Mouse (Mus musculus): ENCODE data around the gene Gm3854. TPM values are rescaled to one million over a fixed set of nuclear protein-coding genes. Genes with fewer than 3 reads are reported as not detected.
A peak's percentile ranks its signal among the peaks of the same experiment; 100 is the strongest.
"Not testable (repeated sequence)": the region's sequence is repeated elsewhere in the genome, so short reads cannot be mapped to it uniquely, and the experiment has no call there.

Gm3854 gene
- under 1 TPM; 0.70 to 0.79 TPM for total RNA-seq (2021)
- long read RNA-seq, experiment 1, partial matches to known transcripts, result 0 of 2 reads
- long read RNA-seq, experiment 1, other reads (novel, unspliced or antisense), result 1 of 2 reads
- long read RNA-seq, experiment 2, result 0 reads

DNA sequence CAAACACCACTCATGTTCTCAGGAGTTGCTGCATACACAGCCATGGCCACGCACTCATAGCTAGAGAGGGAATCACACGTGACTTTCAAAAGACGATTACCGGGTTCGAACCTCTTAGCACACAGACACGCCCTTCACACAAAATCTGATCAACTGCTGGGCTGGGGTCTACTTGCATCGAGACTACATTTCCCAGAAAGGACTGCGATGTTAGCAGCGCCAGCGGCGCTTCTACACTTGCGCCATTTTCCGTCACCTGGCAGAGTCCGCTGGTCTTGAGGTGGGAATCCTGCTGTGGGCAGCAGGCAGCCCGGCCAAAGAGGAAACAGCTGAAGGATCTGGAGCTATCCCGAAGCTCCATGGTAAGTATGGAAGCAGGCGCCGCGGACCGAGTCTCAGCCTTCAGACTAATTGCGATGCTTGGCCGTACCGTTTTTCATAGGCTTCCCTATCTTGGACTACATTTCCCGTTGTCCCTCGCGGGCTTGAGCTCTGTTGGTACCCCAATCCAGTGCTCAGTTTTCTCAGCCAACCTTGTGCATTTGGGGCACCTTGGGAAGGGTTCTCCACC is at the start of gene Gm3854:
TSS of gene Gm3854 (plus strand) at position 259 of the 571 bp plus-strand sequence.
- peak; percentile 60 to 67 for DNase-seq

DNA sequence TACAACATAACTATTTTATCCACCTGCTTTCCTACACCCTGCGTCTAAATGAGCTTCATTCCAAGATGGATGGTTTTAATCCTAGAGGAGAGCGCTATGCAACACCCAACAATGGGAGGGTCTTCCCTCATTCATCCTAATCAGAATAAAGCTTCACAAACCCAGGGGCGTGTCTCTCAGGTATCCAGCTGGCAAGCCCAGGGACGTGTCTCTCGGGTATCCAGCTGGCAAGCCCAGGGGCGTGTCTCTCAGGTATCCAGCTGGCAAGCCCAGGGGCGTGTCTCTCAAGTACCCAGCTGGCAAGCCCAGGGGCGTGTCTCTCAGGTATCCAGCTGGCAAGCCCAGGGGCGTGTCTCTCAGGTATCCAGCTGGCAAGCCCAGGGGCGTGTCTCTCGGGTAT is 42.8 kb upstream of the Gm3854 start:
- not testable (repeated sequence) for DNase-seq

DNA sequence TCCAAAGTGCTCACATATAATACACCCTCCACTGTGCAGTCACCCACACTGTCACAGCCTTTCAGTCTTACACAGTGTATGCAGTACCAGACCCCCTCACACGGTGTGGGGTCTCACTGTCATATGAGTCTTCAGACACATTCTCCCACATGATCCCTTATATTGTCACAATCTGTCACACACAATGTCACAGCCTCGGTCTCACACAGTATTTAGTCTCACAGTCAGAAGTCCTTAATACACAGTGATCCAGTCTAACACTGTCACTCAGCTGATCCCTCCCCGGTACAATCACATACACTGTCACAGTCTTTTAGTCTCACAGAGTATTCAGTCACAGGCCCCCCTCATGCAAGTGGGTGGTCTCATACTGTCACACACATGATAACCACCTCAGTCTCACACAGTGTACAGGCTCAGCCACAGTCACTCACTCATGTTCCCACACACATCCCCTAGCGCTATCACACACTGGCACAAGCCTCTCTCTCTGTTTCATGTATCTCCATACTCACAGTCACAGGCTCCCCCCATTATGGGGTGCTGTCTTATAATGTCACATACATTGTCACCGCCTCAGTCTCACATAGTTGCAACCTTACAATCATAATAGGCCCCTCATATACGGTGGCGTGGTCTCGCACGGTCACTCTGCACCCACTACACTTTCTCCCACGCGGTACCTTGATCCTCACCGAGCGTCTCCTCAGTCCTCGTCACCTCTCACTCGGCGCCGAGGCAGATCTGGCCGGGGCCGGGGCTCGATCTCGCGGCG is 12.9 kb upstream of the Gm3854 start:
- peak in 1 of 2 experiments; percentile 11 for DNase-seq

DNA sequence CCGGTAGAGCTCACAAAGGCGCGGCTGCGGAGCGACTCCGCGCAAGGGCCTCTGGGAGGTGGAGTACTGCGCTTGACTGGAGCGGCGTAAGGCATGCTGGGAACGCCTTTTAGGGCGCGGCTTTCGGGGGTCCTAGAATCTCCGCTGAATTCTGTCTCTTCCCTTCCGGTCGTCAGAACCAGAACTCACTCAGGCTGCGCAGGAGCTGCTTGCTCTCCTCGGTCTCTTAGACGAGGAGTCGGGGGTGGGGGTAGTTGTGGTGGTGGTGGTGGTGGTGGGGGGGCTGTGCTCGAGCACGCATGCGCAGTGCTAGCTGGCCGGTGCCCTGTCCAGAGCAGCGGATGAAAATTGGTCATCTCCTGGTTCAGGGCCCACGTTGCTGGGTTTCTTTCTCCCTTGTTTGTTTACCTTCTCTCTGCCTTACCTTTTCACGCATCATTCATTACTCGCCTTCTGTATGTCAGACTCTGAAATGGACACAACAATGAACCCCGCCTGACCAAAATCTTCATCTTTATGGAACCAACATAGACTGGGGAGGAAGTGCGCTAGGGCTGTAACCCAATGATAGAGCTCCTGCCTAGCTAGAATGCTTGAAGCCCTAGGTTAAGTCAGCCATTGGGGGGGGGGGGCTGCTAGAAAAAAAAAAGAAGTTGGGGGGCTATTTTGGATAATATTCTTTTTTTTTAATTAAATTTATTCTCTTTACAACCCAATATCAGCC is 12.2 kb upstream of the Gm3854 start, which contains the start of gene Zfp583:
TSS of gene Zfp583 (minus strand) at position 53 of the 724 bp plus-strand sequence.
- peak; percentile 85 to 88 for DNase-seq

- DNase-seq, result no peak
Observed at GRCm38 (mm10) chr7:6339865-6340264, 3.7 kb upstream of the Gm3854 start.

DNA sequence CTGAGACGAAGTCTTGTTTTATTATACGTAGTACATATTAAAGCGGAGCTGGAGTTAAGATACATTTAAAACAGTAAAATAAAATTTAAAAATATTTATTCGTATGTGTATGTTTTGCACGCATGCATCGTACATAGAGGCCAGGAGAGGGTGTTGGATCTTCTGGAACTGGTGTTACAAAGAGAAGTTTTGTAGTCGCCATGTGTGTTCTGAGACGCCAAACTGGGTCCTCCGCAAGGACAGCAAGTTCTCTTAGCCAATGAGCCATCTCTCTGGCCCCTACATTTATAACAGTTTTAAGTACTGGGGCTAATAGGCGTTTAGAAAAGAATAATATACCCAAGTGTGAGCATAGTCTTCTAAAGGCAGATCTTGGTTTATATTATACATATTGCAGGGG is 565 bp downstream of the Gm3854 start:
- no peak for DNase-seq

DNA sequence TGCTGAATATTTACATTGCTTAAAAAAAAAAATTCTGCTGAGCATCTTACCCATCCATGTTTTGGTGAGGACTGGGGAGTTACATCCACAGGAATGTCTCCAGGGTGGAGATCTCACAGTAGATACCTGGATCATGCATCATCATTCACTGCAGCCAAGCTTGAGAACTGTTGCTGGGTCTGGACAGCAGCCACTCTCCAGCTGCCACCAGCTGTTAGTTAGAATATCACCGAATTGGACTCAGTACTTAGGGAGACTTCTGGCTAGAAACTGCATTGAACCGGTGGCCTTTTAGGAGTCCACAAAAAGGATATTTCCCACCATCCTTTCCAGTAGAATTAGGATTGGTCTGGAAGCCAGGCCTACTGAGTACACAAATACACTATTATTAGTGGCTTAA is 14.6 kb downstream of the Gm3854 start:
- DNase-seq, result no peak

DNA sequence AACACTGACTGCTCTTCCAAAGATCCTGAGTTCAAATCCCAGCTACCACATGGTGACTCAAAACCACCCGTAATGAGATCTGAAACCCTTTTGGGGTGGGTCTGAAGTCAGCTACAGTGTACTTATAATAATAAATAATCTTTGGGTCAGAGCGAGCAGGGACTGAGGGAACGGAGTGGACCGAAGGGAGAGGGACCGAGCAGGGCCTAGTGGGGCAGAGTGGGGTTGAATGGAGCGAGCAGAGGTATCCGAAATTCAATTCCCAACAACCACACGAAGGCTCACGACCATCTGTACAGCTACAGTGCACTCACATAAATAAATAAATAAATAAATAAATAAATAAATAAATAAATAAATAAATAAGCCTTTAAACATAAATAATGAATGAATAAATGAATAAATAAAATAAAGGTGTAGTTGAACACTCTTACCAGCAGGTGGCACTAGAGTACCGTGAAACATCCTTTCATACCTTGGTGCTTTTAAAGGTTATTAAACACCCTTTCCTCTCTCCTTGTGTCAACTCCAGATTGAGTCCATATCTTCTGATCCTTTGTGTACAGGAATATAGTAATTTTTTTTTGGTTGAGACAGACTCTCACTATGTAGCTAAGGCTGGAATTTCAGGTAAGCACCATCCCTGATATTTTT is 15.5 kb downstream of the Gm3854 start:
- peak in 1 of 2 experiments; percentile 14 for DNase-seq

DNA sequence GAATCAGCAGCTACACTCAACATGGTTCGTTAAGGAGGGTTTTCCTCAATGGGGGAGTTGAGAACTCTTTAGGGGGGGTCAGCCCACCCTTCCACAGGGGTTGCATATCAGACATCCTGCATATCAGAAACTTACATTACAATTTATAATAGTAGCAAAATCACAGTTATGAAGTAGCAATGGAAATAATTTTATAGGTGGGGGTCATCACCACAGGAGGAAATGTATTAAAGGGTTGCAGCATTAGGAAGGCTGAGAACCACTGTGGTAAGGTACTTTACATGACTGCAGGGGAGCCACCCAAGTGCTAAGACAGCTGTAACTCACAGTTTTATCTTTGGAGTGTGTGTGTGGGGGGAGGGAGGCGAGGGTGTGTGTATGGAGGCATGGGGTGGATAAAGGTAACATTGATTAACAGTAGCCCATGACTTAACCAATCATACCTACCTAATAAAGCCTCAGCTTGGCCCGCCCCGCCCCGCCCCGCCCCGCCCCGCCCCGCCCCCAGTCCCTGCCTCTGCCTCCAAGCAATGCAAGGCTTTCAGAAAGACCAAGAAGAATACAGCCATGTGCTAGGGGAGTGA is 17.0 kb downstream of the Gm3854 start:
- DNase-seq, result no peak

- DNase-seq, result no peak
Observed at GRCm38 (mm10) chr7:6361756-6362155, 18.2 kb downstream of the Gm3854 start.

DNA sequence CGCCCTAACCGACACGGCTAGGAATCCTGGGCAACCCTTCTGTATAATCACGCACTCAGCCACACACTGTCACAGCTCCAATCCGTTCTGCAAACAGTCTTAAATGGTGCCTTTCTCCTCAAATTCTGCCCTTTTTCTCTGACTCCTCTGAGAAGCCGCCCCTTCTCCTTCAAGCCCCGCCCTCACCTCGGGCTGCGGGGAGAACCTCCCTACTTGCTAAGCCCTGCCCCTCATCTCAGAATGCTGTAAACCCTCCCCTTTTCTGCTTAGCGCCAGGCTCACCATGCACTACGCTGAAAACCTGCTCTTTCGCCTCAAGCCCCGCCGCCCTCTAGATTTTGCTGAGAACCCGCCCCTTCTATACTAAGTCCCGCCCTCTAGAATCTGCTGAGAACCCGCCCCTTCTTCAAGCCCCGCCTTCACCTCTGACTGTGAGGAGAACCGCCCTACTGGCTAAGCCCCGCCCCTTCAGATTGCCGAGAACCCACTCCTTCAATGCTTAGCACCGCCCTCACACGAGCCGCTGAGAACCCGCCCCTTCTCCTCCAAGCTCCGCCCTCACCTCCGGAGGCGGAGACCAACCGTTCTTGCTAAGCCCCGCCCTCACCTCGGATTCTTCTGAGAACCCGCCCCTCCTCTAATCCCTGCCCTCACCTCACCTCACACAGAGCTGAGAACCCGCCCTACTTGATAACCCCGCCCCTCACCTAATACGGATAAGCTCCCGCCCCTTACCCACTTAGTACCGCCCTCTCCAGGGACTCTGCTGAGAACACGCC is 18.9 kb downstream of the Gm3854 start:
- peak; percentile 99 for DNase-seq

GRCm38 (mm10) chr7:6363047-6363488 is 19.5 kb downstream of the Gm3854 start, which contains the start of gene Zfp78:
TSS of gene Zfp78 (plus strand) at chr7:6363280.
- peak; percentile 89 to 90 for DNase-seq

DNA sequence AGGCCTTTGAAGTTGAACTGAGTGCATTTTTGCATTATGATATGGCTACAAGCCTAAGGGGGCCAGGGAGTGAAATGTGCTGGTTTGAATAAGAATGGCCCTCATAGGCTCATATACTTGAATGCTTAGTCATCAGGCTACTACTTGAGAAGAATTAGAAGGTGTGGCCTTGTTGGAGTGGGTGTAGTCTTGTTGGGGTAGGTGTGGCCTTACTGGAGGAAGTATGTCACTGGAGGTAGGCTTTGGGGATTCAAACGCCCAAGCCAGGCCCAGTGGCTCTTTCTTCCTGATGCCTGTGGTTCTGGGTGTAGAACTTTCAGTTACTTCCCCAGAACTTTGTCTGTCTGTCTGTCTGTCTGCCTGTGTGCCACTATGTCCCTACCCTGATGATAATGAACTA is 21.2 kb downstream of the Gm3854 start:
- no peak for DNase-seq

DNA sequence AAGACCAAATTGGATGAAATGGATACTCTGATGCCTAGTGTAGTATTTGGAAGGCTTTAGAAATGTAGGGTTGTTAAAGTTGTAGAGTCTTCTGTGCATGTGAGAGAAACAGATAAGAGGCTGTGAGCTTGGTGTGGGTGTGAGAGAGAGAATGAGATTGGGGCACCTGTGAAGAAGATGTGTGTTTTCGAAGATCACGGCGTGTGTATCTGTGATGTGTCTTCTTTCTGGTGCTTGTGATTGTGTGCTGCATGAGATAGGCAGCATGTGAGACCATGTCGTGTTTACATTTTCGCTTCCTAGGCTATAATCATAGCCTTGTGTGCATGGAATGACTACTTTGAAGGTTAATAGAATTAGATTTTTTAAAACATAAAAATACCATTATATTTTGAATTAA is 23.6 kb downstream of the Gm3854 start:
- no peak for DNase-seq

DNA sequence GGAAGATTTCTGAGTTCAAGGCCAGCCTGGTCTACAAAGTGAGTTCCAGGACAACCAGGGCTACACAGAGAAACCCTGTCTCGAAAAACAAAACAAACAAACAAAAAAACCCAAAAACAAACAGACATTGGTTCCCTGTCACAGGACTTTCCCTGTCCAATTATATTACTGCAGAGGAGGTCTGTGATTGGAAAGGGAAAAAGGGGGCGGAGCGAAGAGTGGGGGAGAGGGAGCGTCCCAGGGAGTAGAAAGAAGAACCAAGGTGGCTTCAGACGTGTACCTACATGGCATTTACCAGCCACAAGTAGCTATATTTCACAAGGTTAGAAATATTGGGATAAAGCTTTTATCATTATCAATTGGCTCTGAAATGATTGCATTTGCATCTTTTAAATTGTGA is 24.6 kb downstream of the Gm3854 start:
- DNase-seq, result not testable (repeated sequence)

DNA sequence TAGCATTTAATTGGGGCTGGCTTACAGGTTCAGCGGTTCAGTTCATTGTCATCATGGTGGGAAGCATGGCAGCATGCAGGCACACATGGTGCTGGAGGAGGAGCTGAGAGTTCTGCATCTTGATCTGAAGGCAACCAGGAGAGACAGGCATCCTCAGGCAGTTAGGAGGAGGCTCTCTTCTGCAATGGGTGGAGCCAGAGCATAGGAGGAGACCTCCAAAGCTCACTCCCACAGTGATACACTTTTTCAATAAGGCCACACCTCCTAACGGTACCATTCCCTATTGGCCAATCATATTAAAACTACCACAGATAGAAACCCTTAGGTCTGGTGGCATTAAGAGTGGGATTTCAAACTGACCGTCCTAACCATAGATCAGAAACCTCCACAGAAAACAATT is 25.9 kb downstream of the Gm3854 start:
- DNase-seq, result no peak

- no peak for DNase-seq
Observed at GRCm38 (mm10) chr7:6372993-6373392, 29.4 kb downstream of the Gm3854 start.

DNA sequence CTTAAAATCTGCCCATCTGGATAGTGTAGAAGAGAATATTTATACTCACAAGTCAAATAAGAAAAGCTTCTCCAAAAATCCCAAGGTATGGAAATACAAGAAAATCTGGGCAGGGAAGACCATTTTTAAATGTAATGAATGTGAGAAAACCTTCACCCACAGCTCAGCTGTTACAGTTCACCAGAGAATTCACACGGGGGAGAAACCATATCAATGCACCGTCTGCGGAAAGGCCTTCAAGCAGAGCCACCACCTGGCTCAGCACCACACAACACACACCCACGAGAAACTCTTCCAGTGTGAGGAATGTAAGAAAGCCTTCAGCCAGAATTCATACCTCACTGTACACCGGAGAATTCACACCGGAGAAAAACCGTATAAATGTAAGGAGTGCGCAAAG is 34.9 kb downstream of the Gm3854 start:
- no peak for DNase-seq

DNA sequence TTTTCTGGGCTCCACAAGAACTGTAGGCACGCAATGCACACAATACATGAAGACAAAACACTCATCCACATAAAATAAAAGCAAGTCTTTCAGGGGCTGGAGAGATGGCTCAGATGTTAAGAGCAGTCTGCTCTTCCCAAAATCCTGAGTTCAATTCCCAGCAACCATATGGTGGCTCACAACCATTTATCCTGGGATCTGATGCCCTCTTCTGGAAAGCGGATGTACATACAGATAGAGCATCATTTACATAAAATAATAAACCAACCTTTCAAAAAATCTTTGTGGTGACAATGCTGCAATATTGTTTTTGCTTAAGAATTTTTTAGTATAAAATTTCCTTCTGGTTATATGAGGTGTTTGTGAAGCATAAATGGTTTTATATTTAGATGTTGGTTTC is 37.9 kb downstream of the Gm3854 start:
- DNase-seq, result no peak

DNA sequence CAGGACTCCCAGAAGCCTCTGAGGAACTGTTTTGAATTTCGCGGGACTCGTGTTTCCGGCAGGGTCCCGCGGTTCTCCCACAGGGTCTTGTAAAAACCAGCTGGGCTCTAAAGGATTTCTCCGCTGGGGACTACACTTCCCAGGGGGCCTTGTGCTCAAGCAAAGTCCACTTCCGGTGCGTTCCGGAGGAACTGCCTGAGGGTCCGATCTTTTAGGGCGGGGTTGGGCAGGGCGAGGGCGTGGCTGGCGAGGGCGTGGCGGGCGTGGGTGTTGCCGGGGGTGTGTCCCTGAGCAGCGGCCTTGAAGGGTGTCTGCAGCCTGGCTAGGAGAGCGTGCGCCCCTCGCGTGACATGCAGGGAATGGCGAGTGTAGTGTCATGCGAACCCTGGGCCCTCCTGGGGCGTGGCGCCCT is 39.5 kb downstream of the Gm3854 start, which contains the start of gene Zfp28:
TSS of gene Zfp28 (plus strand) at position 252 of the 412 bp plus-strand sequence.
- DNase-seq, result peak; percentile 96

GRCm38 (mm10) chr7:6384011-6384410 is 40.5 kb downstream of the Gm3854 start:
- no peak for DNase-seq

Data from adrenal gland, postnatal 36 days (tissue).